Mouse (Mus musculus) liver, postnatal 0 days (tissue): ENCODE data around the gene H2-Ab1.

Source experiments
- CTCF ChIP-seq: sonication (generic); IDR thresholded peaks from 2 replicates; pipeline ENCODE4 v1.5.1; 2016; ENCODE audit warnings: antibody characterized with exemption, low read depth
- EP300 ChIP-seq: IDR thresholded peaks from 2 replicates; pipeline ENCODE4 v1.6.1; 2016; ENCODE audit warnings: antibody characterized with exemption, low read depth, mild to moderate bottlenecking

DNA sequence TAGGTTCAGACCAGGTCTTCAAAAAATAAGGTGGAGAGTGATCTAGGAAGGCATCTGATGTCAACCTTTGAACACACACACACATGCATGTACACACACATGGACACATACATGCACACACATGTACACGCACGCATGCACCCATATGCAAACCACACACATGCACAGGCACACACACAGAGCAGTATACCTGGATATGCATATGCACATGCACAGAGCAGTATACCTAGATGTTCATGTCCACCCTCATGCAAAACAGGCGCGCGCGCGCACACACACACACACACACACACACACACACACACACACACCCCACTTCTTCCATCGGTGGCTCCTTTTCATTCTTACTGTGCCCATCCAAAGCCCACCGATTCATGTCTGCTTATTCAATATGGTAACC, 49.6 kb upstream of the H2-Ab1 start:
- no peak for TF ChIP-seq CTCF
- TF ChIP-seq EP300, result no peak
